Mouse (Mus musculus) G1E (cell line): ENCODE measurements around the gene Olfr1076. TPM values are rescaled to one million over a fixed set of nuclear protein-coding genes. Genes with fewer than 3 reads are reported as not detected.
"Not testable (repeated sequence)": the region's sequence is repeated elsewhere in the genome, so short reads cannot be mapped to it uniquely, and the experiment has no call there.

ENCODE experiments used
- ATAC-seq: 2 replicates; pipeline ENCODE4 v1.8.0; 2016; ENCODE audit warnings: mild to moderate bottlenecking; ENCODE audit not compliant: insufficient number of reproducible peaks, poor library complexity, low FRiP score, severe bottlenecking; ENCODE audit errors: extremely low read depth
- DNase-seq: peaks from one replicate; pipeline ENCODE4 v3.0.0; 2012; ENCODE audit warnings: low spot score
- H3K27me3 ChIP-seq: 2 replicates; pipeline ENCODE4 v1.6.1; 2012; ENCODE audit warnings: mild to moderate bottlenecking, low read length, inconsistent platforms; ENCODE audit not compliant: insufficient read depth
- H3K36me3 ChIP-seq: replicated peaks from 2 replicates; pipeline ENCODE3; 2012; ENCODE audit warnings: mild to moderate bottlenecking, inconsistent platforms
- H3K4me1 ChIP-seq: 2 replicates; pipeline ENCODE4 v1.6.1; 2012; ENCODE audit warnings: low read depth, low read length, inconsistent platforms, mixed read lengths; ENCODE audit not compliant: insufficient read depth
- H3K4me3 ChIP-seq: 2 replicates; pipeline ENCODE4 v1.5.1; 2012; ENCODE audit warnings: low read depth, mild to moderate bottlenecking, inconsistent platforms, low read length, moderate library complexity, mixed read lengths
- H3K9me3 ChIP-seq: replicated peaks from 2 replicates; pipeline ENCODE4 v1.6.1; 2012; ENCODE audit warnings: inconsistent platforms
- CTCF ChIP-seq: IDR thresholded peaks from 2 replicates; pipeline ENCODE4 v1.5.1; 2012; ENCODE audit warnings: low read depth, low read length, inconsistent platforms, mixed read lengths
- GATA1 ChIP-seq: IDR thresholded peaks from 2 replicates; pipeline ENCODE4 v1.6.1; 2012; ENCODE audit warnings: borderline replicate concordance, low read length, inconsistent platforms, mixed read lengths
- GATA2 ChIP-seq: IDR thresholded peaks from 2 replicates; pipeline ENCODE4 v1.6.1; 2012; ENCODE audit warnings: low read depth, low read length, inconsistent platforms, borderline replicate concordance
- POLR2AphosphoS5 ChIP-seq: IDR thresholded peaks from 2 replicates; pipeline ENCODE4 v1.6.1; 2012; ENCODE audit warnings: low read depth, low read length, inconsistent platforms; ENCODE audit not compliant: insufficient replicate concordance
- TAL1 ChIP-seq: conservative IDR thresholded peaks from 2 replicates; pipeline ENCODE4 v1.6.1; 2012; ENCODE audit warnings: low read depth, low read length, inconsistent platforms, mixed read lengths
- polyA plus RNA-seq: library from polyadenylated mRNA; stranded (reverse); fragments of >175 nt; gene quantifications from 2 replicates; pipeline ENCODE4 v1.2.3, GENCODE M21; 2012
- total RNA-seq, 2 experiments: library from RNA; stranded (forward) in 1 of 2; stranded (reverse) in 1 of 2; fragments of 200-1000 nt in 1 of 2; fragments of >200 nt in 1 of 2; fragmentation: Nextera tagmentation in 1 of 2; gene quantifications; 2 replicates each; pipeline ENCODE4 v1.2.3; 2014 to 2017

Olfr1076 gene
- total RNA-seq (2014; fragmentation: Nextera tagmentation): not detected in 2 replicates
- total RNA-seq (2017): not detected in 2 replicates
- not detected in 2 replicates for polyA plus RNA-seq

DNA sequence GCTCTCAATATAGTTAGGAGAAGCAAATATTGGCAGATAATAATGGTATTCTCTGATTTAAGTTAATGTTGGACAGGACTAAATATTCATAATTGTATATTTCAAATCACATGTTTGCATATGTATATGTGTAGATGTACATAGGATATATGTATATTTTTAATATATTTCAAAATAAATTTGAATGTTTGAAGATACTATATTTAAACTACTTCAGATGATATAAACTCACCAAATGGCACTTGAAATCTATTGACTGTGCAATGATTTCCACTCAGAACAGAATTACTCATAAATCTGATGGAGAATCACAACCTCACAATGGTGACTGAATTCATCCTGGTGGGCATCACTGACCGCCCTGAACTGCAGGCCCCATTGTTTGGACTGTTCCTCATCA, at the start of gene Olfr1076:
Olfr1076 (plus strand) TSS at position 301 of the 400 bp plus-strand sequence.
- Histone ChIP-seq H3K27me3 (no peaks in the 10 kb centered on the region), H3K4me1 (no peaks in the 10 kb centered on the region), H3K9me3 (no peaks in the 10 kb centered on the region), H3K36me3 (no peaks in the 10 kb centered on the region), H3K4me3 (no peak within 1 kb of the TSS)
- TF ChIP-seq GATA1 (no peak), GATA2 (no peak), TAL1 (no peak), POLR2AphosphoS5 (no peak), CTCF (no peak)
- DNase-seq (no peak), ATAC-seq (no peak)

DNA sequence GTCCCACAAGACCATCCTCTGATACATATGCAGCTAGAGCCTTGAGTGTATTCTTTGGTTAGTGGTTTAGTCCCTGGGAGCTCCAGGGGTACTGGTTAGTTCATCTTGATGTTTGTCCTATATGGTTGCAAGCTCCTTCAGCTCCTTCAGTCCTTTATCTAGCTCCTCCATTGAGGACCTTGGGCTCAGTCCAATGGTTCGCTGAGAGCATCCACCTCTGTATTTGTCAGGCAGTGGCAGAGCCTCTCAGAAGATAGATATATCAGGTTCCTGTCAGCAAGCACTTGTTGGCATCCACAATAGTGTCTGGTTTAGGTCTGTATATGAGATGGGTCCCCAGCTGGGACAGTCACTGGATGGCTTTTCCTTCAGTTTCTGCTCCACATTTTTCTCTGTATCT, 47.8 kb upstream of the Olfr1076 start:
- ATAC-seq (no peak), DNase-seq (no peak)
- Histone ChIP-seq H3K4me1 (no peaks in the 10 kb centered on the region), H3K9me3 (no peaks in the 10 kb centered on the region), H3K4me3 (no peak overlapping the region), H3K27me3 (no peaks in the 10 kb centered on the region), H3K36me3 (no peaks in the 10 kb centered on the region)
- TF ChIP-seq POLR2AphosphoS5: no peak
- no peak for TF ChIP-seq CTCF
- TF ChIP-seq TAL1: no peak
- TF ChIP-seq GATA2: no peak
- no peak for TF ChIP-seq GATA1

DNA sequence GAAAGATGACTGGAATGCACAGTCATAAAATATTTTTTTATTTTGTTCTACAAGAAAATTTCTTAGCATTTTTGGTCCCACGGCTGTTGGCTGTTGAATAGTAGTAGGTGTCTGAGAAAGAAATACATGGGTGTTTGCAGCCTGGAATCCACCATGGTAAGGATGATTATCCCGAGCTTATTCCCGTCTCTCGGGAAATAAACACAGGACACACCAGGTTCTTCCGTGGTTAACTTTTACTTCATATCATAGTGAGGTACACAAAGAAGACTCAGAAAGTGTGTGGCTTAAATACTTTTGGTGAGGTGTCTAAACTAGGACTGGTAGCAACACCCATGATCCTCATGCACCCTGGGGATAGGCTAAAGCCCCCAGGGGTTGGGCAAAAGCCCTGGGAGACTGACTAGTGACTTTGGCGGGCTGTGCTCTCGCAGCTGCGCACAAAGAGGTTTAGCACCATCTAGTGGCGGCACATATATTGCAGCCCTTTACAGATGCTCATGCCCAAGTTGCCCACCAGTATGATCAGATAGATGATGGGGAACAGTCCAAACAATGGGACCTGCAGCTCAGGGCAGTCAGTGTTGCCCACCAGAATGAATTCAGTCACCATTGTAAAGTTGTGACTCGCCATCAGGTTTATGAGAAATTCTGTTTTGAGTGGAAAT, 43.7 kb upstream of the Olfr1076 start:
- Histone ChIP-seq H3K4me3 (no peak overlapping the region), H3K27me3 (no peaks in the 10 kb centered on the region), H3K9me3 (no peaks in the 10 kb centered on the region), H3K4me1 (no peaks in the 10 kb centered on the region), H3K36me3 (no peaks in the 10 kb centered on the region)
- no peak for TF ChIP-seq GATA2
- peak; percentile 76 for TF ChIP-seq CTCF
- ATAC-seq: peak; percentile 68
- DNase-seq: no peak

DNA sequence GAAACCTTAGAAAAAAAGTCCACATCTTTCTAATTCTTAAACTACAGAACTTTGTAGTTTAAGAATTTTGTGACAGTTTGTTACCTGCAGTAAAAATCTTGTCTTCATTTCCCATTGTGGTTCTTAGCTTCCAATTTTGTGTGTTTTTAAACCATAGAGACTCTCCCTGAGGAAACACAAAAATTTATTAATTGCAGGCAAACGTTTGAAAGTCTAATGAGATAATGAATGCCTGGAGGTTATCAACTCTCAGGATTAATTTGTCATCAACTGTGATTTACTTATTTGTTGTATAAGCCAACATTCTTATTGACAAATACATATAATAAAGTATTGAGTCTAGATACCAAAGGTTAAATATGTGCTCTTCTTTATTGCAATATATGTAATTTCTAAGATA, 21.0 kb upstream of the Olfr1076 start, which contains the start of gene Olfr228:
Olfr228 (minus strand) TSS at position 101 of the 400 bp plus-strand sequence.
- Histone ChIP-seq H3K4me3 (no peak within 1 kb of the TSS), H3K4me1 (no peaks in the 10 kb centered on the region), H3K27me3 (no peaks in the 10 kb centered on the region), H3K9me3 (no peaks in the 10 kb centered on the region), H3K36me3 (no peaks in the 10 kb centered on the region)
- ATAC-seq (no peak), DNase-seq (no peak)
- TF ChIP-seq TAL1: no peak
- no peak for TF ChIP-seq POLR2AphosphoS5
- TF ChIP-seq GATA2: no peak
- TF ChIP-seq CTCF: no peak
- TF ChIP-seq GATA1: no peak

DNA sequence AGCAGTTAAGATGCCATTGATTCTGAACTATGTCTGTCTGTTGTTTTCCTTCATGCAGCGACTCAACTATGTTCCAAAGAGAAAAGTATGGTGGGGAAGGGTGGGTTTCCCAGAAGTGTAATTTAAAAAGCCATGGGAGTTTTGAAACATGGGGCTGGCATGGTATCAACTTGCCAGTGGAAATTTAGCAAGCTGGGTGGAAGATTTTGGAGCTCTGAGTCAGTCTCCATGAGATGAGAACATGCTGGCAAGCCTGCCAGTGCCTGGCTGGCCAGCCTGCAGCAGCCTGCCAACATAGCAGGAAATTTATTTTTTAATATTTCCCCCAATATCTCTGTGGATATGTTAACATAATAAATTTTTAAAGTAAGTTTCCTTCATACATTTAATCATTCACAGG, 22.7 kb downstream of the Olfr1076 start:
- H3K4me1 ChIP-seq: no peaks in the 10 kb centered on the region
- TF ChIP-seq GATA2 (no peak), TAL1 (no peak), GATA1 (no peak), POLR2AphosphoS5 (no peak), CTCF (no peak)
- ATAC-seq: no peak

DNA sequence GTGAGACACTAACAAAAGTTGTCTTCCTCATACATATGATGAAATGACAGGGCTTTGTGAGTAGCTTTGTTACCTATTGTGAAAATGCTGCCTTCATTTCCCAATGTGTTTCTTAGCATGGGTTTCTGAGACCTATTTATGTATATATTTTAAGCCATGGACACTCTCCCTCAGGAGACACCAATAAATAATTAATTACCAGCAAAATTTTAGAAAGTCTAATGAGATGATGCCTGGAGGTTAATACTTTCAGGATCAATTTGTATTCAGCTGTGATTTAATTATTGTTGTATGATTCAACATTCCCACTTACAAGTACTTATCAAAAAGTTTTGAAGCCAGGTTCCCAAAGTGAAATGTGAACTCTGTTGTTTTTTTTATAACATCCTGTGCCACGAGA, 34.1 kb downstream of the Olfr1076 start, which contains the start of gene Olfr1079:
Olfr1079 (minus strand) TSS at position 101 of the 400 bp plus-strand sequence.
- no peaks in the 10 kb centered on the region for H3K4me1 ChIP-seq
- no peaks in the 10 kb centered on the region for H3K36me3 ChIP-seq
- H3K27me3 ChIP-seq: no peaks in the 10 kb centered on the region
- TF ChIP-seq TAL1 (no peak), GATA1 (no peak), CTCF (no peak), POLR2AphosphoS5 (no peak), GATA2 (no peak)
- H3K4me3 ChIP-seq: no peak within 1 kb of the TSS
- DNase-seq (no peak), ATAC-seq (no peak)
- H3K9me3 ChIP-seq: no peaks in the 10 kb centered on the region

More for the DNA sequence above, 22.7 kb downstream of the Olfr1076 start:
- DNase-seq: no peak
- H3K9me3 ChIP-seq: peaks cover 8% of the 10 kb centered on the region
- H3K4me3 ChIP-seq: no peak overlapping the region
- H3K36me3 ChIP-seq: no peaks in the 10 kb centered on the region
- no peaks in the 10 kb centered on the region for H3K27me3 ChIP-seq

DNA sequence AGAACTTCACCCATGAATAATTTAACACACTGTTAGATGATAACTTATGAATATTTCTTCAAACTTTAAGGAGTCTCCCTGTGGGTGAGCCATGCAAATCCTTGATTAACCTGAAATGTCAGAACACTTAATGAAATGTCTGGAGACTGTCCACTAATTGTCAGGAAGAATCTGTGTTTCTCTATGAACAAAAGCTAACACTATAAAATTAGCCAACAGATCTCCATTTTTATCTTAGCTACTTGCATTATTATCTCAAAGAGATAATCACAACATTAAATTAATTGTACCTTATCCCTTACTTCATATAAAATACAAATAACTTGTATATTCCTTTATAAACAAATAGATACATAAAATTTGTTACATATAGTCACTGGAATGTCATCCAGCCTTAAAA, 49.9 kb downstream of the Olfr1076 start, which contains the start of gene Olfr1080:
Olfr1080 (minus strand) TSS at position 101 of the 400 bp plus-strand sequence.
- not testable (repeated sequence) for H3K4me3 ChIP-seq, H3K27me3 ChIP-seq, DNase-seq, ATAC-seq, H3K4me1 ChIP-seq, H3K9me3 ChIP-seq, H3K36me3 ChIP-seq
